Mouse (Mus musculus) lung, adult 2 months (tissue): ENCODE results near the gene Pdcd1.

ENCODE experiments used
- CTCF ChIP-seq: fragments of 200-500 bp; IDR thresholded peaks from 2 replicates; pipeline ENCODE4 v1.5.1; 2011; ENCODE audit warnings: mild to moderate bottlenecking, low read length, control low read depth; ENCODE audit not compliant: insufficient read depth
- POLR2A ChIP-seq: fragments of 200-500 bp; IDR thresholded peaks from 2 replicates; pipeline ENCODE4 v1.6.1; 2011; ENCODE audit warnings: low read depth, mild to moderate bottlenecking, control low read depth, low read length, borderline replicate concordance; ENCODE audit errors: extremely low read depth

DNA sequence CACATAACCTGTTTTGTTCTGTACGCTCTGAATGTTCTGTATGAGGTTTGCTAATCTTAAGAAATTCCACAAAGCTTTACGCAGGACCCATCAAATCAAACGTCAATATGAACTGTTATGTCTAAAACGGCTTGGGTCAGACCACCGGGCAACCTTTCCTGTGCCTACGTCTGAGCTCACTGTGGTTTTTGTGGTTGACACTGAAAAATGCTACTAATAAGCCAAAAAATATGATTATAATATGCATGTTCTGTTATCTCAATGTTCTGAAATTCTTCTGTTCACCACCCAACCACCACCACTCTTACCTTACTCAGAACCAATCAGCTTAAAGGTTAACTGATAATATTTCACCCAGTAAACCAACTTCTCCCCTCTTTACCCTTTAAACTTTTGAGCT is 22.4 kb upstream of the Pdcd1 start:
- no peak for TF ChIP-seq CTCF
- no peak for TF ChIP-seq POLR2A
